Mouse (Mus musculus): ENCODE results near the gene Anp32a. TPM values are rescaled to one million over a fixed set of nuclear protein-coding genes. Genes with fewer than 3 reads are reported as not detected.

The Anp32a gene
- total RNA-seq, 2 experiments from 2014 or later = 136 to 137 TPM

Other genes with a start within 250 kb of the Anp32a start
- 0.38 and 7.1 TPM in 2 replicates for gene Glce, start 218.6 kb upstream of the Anp32a start, total RNA-seq (2015; ENCODE audit: low replicate concordance)
- gene Glce, start 218.6 kb upstream of the Anp32a start, total RNA-seq (2017; ENCODE audit: low replicate concordance) = 2.2 and 4.3 TPM in 2 replicates
- gene Spesp1, start 59.1 kb upstream of the Anp32a start, total RNA-seq (2015; ENCODE audit: low replicate concordance) = not detected in 2 replicates
- not detected in 2 replicates for gene Spesp1, start 59.1 kb upstream of the Anp32a start, total RNA-seq (2017; ENCODE audit: low replicate concordance)
- 0.38 and 0.63 TPM in 2 replicates for gene Coro2b, start 195.8 kb downstream of the Anp32a start, total RNA-seq (2015; ENCODE audit: low replicate concordance)
- gene Coro2b, start 195.8 kb downstream of the Anp32a start, total RNA-seq (2017; ENCODE audit: low replicate concordance) = not detected in 2 replicates